Mouse (Mus musculus): ENCODE measurements around the gene Txnrd2. TPM values are rescaled to one million over a fixed set of nuclear protein-coding genes. Genes with fewer than 3 reads are reported as not detected.

Gene Txnrd2
- polyA plus RNA-seq, 1 experiment from 2014 or later: 23.3 TPM

- WGBS: 68% methylated on average over 2 of the region's 2 CpGs
- ATAC-seq (ENCODE audit: low FRiP score): no peak
- Histone ChIP-seq H3K27me3 (no peaks in the 10 kb centered on the region), H3K9ac (peak overlapping the region; percentile 46; the same call in 1 of the 2 replicates), H3K4me2 (peak overlapping the region; percentile 86), H3K9me3 (no peaks in the 10 kb centered on the region), H3K4me3 (replicated peaks) (peak overlapping the region; percentile 24; the same call in 1 of the 2 replicates), H3K4me1 (peaks cover 76% of the 10 kb centered on the region), H3K36me3 (replicated peaks) (peaks cover 48% of the 10 kb centered on the region), H3K27ac (peak overlapping the region; percentile 91)
Observed at GRCm38 (mm10) chr16:18396201-18396600, 30.0 kb upstream of the Txnrd2 start.

DNA sequence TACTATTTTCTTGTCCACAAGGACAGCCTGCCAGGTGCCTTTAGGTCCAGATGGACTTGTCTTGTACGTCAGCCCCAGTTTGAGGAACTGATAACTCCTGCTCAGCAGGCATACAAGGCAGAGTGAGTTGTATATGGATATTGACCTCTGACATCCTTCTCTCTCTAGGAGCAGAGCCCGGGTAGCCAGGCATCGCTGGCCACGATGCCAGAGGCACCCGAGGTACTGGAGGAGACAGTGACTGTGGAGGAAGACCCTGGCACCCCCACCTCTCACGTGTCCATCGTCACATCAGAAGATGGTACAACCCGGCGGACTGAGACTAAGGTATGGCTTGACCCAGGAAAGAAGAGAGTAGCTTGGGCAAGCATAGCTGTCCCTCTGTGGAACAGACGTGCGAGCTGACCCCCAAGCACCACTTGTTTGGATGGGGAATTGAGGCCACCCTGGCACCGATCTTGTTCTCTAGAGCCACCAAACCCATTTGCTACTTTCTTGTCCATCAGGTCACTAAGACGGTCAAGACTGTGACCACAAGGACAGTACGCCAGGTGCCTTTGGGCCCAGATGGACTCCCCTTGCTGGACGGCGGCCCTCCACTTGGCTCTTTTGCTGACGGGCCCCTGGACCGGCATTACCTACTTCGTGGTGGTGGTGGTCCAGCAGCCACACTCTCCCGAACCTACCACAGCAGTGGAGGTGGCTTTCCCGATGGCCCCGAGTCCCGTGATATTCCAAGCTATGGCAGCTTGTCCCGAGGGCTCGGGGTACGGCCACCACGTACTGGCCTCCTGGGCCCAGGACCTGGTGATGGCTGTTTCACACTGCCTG, 29.2 kb upstream of the Txnrd2 start:
- 95% methylated on average over 27 of the region's 27 CpGs for WGBS
- H3K9ac ChIP-seq: no peak overlapping the region
- ATAC-seq (ENCODE audit: low FRiP score): no peak
- H3K36me3 ChIP-seq (replicated peaks): peaks cover 57% of the 10 kb centered on the region
- H3K4me2 ChIP-seq: no peak overlapping the region
- no peaks in the 10 kb centered on the region for H3K9me3 ChIP-seq
- no peaks in the 10 kb centered on the region for H3K27me3 ChIP-seq
- no peak overlapping the region for H3K4me3 ChIP-seq (replicated peaks)
- H3K27ac ChIP-seq: 0 out of 2 replicates have a peak overlapping the region, but pooled peaks have one; percentile 91
- H3K4me1 ChIP-seq: peaks cover 80% of the 10 kb centered on the region

GRCm38 (mm10) chr16:18400028-18400427, 26.2 kb upstream of the Txnrd2 start:
- Histone ChIP-seq H3K4me3 (replicated peaks) (no peak overlapping the region), H3K9me3 (no peaks in the 10 kb centered on the region), H3K4me2 (no peak overlapping the region; the same call in 1 of the 2 replicates), H3K36me3 (replicated peaks) (peaks cover 87% of the 10 kb centered on the region), H3K27ac (peak overlapping the region; percentile 93), H3K4me1 (peaks cover 57% of the 10 kb centered on the region), H3K9ac (no peak overlapping the region), H3K27me3 (no peaks in the 10 kb centered on the region)
- WGBS: 63% methylated on average over 9 of the region's 9 CpGs
- no peak for ATAC-seq (ENCODE audit: low FRiP score)

DNA sequence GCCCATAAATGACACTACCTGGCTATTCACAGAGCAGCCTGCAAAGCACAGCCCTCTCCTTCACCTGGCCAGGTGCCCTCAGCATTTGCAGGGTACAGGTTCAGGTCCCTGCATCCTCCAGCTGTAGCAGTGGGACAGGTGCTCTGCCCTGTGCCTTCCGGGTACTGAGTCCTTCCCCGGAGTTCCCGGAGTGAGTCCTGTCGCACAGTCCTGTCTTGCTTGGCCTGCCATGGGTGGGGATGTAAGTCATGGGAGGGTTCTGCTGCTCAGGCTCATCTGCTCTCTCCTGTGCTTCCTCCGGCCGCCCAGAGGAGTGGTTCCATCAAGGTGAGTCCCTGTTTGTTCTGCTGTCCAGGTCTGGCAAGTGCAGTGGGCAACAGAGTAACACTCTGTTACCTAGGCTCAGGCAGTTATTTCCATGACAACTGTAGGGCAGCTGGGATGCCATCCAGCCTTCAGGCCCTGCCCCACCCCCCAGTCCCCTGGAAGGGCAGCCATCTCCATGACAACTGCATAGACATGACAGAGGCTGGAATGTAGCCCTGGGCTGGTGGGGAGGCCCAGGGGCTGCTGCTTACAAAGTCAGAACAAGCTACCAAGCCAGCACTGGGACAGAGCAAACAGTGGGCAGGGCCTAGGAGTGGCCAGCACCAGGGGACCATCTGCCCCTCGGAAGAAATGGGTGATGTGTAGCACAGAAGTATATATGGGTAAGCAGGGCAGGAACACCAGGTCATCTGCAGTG, 25.5 kb upstream of the Txnrd2 start:
- H3K36me3 ChIP-seq (replicated peaks): peaks cover 93% of the 10 kb centered on the region
- H3K27me3 ChIP-seq: no peaks in the 10 kb centered on the region
- H3K4me1 ChIP-seq: peaks cover 51% of the 10 kb centered on the region
- peak; percentile 88 for ATAC-seq (ENCODE audit: low FRiP score)
- WGBS: 27% methylated on average over 7 of the region's 7 CpGs
- no peaks in the 10 kb centered on the region for H3K9me3 ChIP-seq
- H3K9ac ChIP-seq: peak overlapping the region; percentile 34; the same call in 1 of the 2 replicates
- no peak overlapping the region for H3K4me3 ChIP-seq (replicated peaks)
- H3K4me2 ChIP-seq: peak overlapping the region; percentile 21
- peak overlapping the region; percentile 93 for H3K27ac ChIP-seq

DNA sequence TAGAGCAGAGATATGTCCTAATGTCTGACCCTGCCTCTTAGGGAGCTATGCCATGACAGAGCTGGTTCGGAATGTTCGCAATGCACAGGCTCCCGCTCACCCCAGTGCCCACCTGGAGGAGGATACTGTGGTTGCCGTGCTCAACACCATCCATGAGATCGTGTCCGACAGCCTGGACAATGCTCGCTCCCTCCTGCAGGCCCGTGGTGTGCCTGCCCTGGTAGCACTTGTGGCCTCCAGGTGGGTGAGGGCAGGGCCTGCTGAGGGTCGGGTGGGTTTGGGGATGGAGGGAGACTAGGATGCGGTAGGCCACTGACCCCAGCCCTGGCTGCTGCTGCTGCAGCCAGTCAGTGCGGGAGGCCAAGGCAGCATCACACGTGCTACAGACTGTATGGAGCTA, 22.9 kb upstream of the Txnrd2 start:
- peaks cover 88% of the 10 kb centered on the region for H3K36me3 ChIP-seq (replicated peaks)
- 93% methylated on average over 12 of the region's 12 CpGs for WGBS
- ATAC-seq (ENCODE audit: low FRiP score): no peak
- H3K4me1 ChIP-seq: peaks cover 41% of the 10 kb centered on the region
- H3K4me2 ChIP-seq: no peak overlapping the region
- H3K4me3 ChIP-seq (replicated peaks): no peak overlapping the region
- no peak overlapping the region for H3K9ac ChIP-seq
- no peak overlapping the region for H3K27ac ChIP-seq
- no peaks in the 10 kb centered on the region for H3K27me3 ChIP-seq
- no peaks in the 10 kb centered on the region for H3K9me3 ChIP-seq

DNA sequence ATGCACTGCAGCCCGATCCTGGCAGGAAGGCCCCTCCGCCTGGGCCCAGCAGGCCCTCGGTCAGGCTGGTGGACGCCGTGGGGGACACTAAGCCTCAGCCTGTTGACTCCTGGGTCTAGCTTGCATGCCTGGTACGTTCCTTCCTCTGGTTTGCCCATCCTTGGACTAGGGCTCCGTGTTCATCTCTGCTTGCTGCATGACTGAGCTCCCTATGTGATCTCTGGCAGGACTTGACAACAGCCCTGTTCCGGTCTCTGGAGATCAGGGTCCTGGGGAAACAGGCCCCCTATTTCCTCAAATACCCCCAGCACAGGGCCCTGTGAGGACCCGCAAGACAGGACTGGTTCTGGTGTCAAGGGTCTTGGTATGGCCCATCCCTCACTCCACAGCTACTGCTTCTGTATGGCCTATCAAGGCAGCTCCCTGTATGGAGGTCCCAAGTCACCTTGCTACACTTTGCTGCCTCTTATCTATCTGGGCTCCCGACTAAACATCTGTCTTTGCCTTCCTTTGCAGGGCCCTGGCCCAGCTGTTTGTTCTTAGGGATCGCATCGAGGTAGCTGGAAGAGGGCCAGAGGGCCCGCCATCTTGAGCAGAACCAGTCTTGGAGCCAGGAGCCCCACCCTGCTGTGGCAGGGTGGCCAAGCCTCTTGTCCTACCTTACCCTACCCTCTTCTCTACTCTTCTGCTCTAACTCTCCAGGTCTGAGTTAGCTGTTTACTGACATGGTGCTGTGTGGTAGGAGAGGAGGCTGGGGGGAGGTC, 20.9 kb upstream of the Txnrd2 start:
- Histone ChIP-seq H3K4me3 (replicated peaks) (no peak overlapping the region), H3K9me3 (no peaks in the 10 kb centered on the region), H3K27me3 (no peaks in the 10 kb centered on the region), H3K27ac (peak overlapping the region; percentile 42), H3K36me3 (replicated peaks) (peaks cover 83% of the 10 kb centered on the region), H3K9ac (no peak overlapping the region), H3K4me2 (no peak overlapping the region), H3K4me1 (peaks cover 23% of the 10 kb centered on the region)
- ATAC-seq (ENCODE audit: low FRiP score): no peak
- WGBS: 90% methylated on average over 13 of the region's 13 CpGs

GRCm38 (mm10) chr16:18405876-18406275, 20.3 kb upstream of the Txnrd2 start:
- Histone ChIP-seq H3K4me2 (no peak overlapping the region), H3K4me1 (peaks cover 23% of the 10 kb centered on the region), H3K27me3 (no peaks in the 10 kb centered on the region; the same call in 1 of the 2 replicates), H3K36me3 (replicated peaks) (peaks cover 85% of the 10 kb centered on the region), H3K9ac (no peak overlapping the region), H3K4me3 (replicated peaks) (no peak overlapping the region), H3K9me3 (no peaks in the 10 kb centered on the region), H3K27ac (peak overlapping the region; percentile 42; the same call in 1 of the 2 replicates)
- no peak for ATAC-seq (ENCODE audit: low FRiP score)
- 64% methylated on average over 2 of the region's 2 CpGs for WGBS

DNA sequence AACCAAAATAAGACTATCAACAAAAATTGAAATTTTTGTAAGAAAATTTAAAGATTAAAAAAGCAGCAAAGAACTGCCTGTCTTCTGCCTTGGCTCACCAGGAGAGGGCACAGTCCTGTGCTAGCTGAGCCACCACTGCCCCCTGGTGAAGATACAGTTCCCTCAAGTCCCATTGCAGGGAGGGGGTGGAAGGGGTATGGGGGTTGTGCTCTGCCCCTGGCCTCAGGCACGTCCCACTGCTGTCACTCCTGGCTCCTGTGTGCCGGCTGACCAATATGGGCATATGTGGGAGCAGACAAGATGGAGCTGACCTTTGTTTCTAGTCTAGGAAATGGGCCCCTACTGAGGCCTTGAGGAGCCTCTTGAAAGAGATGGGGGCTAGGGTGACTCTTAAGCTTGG, 19.9 kb upstream of the Txnrd2 start:
- peak; percentile 49; the same call in 1 of the 2 replicates for ATAC-seq (ENCODE audit: low FRiP score)
- Histone ChIP-seq H3K4me1 (peaks cover 23% of the 10 kb centered on the region), H3K27me3 (no peaks in the 10 kb centered on the region; the same call in 1 of the 2 replicates), H3K9ac (peak overlapping the region; percentile 7; the same call in 1 of the 2 replicates), H3K36me3 (replicated peaks) (peaks cover 82% of the 10 kb centered on the region), H3K4me3 (replicated peaks) (no peak overlapping the region), H3K4me2 (no peak overlapping the region), H3K9me3 (no peaks in the 10 kb centered on the region), H3K27ac (peak overlapping the region; percentile 61)
- WGBS: 25% methylated on average over 2 of the region's 2 CpGs

- no peak overlapping the region for H3K9ac ChIP-seq
- no peak for ATAC-seq (ENCODE audit: low FRiP score)
- peaks cover 22% of the 10 kb centered on the region for H3K4me1 ChIP-seq
- no peaks in the 10 kb centered on the region; the same call in 1 of the 2 replicates for H3K27me3 ChIP-seq
- H3K4me2 ChIP-seq: no peak overlapping the region
- H3K36me3 ChIP-seq (replicated peaks): peaks cover 66% of the 10 kb centered on the region
- H3K27ac ChIP-seq: peak overlapping the region; percentile 36; the same call in 1 of the 2 replicates
- WGBS: 81% methylated on average over 7 of the region's 7 CpGs
- no peaks in the 10 kb centered on the region for H3K9me3 ChIP-seq
- no peak overlapping the region for H3K4me3 ChIP-seq (replicated peaks)
Observed at GRCm38 (mm10) chr16:18407912-18408311, 18.3 kb upstream of the Txnrd2 start.

DNA sequence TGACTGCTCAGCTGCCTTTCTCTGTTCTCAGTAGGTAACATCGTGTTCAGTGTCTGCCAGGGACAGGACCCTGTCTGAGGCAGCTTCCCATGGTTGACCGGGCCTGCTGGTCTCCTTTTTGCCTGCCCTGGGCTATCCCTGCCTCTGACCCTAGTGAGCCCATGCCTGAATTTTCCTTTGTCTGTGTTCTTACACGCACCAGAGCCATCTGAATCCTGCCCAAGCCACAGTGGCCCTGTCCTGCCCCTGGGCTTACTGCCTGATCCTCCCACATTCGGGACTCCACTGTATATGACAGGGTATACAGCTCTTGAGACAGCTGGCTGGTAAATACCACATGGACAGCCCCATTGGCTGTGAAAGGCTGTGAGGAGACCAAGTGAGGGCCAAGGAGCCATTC, 16.4 kb upstream of the Txnrd2 start:
- no peaks in the 10 kb centered on the region; the same call in 1 of the 2 replicates for H3K27me3 ChIP-seq
- H3K4me1 ChIP-seq: peaks cover 22% of the 10 kb centered on the region
- no peak for ATAC-seq (ENCODE audit: low FRiP score)
- H3K36me3 ChIP-seq (replicated peaks): peaks cover 47% of the 10 kb centered on the region
- no peak overlapping the region for H3K9ac ChIP-seq
- 72% methylated on average over 4 of the region's 4 CpGs for WGBS
- H3K27ac ChIP-seq: no peak overlapping the region
- H3K4me3 ChIP-seq (replicated peaks): no peak overlapping the region
- no peak overlapping the region for H3K4me2 ChIP-seq
- no peaks in the 10 kb centered on the region for H3K9me3 ChIP-seq

GRCm38 (mm10) chr16:18410418-18410817, 15.8 kb upstream of the Txnrd2 start:
- H3K27me3 ChIP-seq: no peaks in the 10 kb centered on the region; the same call in 1 of the 2 replicates
- peaks cover 43% of the 10 kb centered on the region for H3K36me3 ChIP-seq (replicated peaks)
- no peak overlapping the region for H3K4me3 ChIP-seq (replicated peaks)
- no peak overlapping the region for H3K4me2 ChIP-seq
- 79% methylated on average over 5 of the region's 5 CpGs for WGBS
- H3K4me1 ChIP-seq: peaks cover 22% of the 10 kb centered on the region
- 0 out of 2 replicates have a peak overlapping the region, but pooled peaks have one; percentile 12 for H3K9ac ChIP-seq
- peak overlapping the region; percentile 36; the same call in 1 of the 2 replicates for H3K27ac ChIP-seq
- H3K9me3 ChIP-seq: no peaks in the 10 kb centered on the region
- ATAC-seq (ENCODE audit: low FRiP score): no peak
